In the genomic region with DNA sequence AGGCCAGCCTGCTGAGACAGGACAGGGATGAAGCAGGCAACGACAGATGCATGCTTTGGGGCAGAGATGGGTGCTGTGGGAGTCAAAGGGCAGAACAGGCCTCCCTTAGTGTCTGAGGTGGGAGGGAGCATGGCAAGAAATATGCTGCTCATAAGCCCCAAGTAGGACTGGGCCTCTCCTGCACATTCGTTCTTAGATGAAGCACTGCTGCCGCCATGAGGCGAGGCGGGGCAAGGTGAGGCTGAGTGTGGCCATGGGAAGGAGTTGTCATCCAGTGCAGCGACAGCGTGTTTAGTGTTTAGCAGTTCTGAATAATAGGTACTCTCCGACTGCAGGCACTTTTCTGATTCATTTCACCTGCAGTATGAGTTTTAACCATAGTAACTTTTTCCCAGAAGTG, we compare ENCODE assay signal across 9 mouse cellular contexts. TPM values are rescaled to one million over a fixed set of nuclear protein-coding genes. Genes with fewer than 3 reads are reported as not detected.
DNase-seq lines count a peak whose midpoint lies in the region; ATAC-seq and TF ChIP-seq lines count a peak whose summit lies in the region.
"Had no signal": no experiment of that assay in that cellular context is flagged by ENCODE, and none has a peak within 500 bp of the region (broad histone marks: within the 10 kb centered on the region; RNA-seq: fewer than 3 reads in every experiment).

No protein-coding gene starts in this region.

- no peak overlapping the region for H3K9ac ChIP-seq in intestine, postnatal 0 days (ENCODE audit: low read depth, low read length)
- H3K9ac ChIP-seq: embryonic facial prominence, embryonic 13.5 days had no signal

- H3K36me3 ChIP-seq in intestine, postnatal 0 days (ENCODE audit: control insufficient read depth, insufficient read depth) = peaks cover 79% of the 10 kb centered on the region

- no peaks in the 10 kb centered on the region for H3K9me3 ChIP-seq in intestine, postnatal 0 days (ENCODE audit: control insufficient read depth)
- H3K9me3 ChIP-seq: embryonic facial prominence, embryonic 13.5 days had no signal

- ATAC-seq in intestine, postnatal 0 days = no peak

- no peak overlapping the region for H3K4me2 ChIP-seq in intestine, postnatal 0 days (replicated peaks; ENCODE audit: low read depth)
- H3K4me2 ChIP-seq: embryonic facial prominence, embryonic 13.5 days had no signal

- H3K4me3 ChIP-seq in intestine, postnatal 0 days (ENCODE audit: low read depth, low read length) = no peak overlapping the region
- H3K4me3 ChIP-seq: embryonic facial prominence, embryonic 13.5 days had no signal

- intact Hi-C loops in left cerebral cortex, postnatal 25 days (cut with DNase I) = no loop called here

- WGBS in intestine, postnatal 0 days = 70% methylated on average over 8 of the region's 8 CpGs

- H3K27me3 ChIP-seq in intestine, postnatal 0 days (replicated peaks; ENCODE audit: control insufficient read depth, insufficient read depth, low read length) = no peaks in the 10 kb centered on the region
- H3K27me3 ChIP-seq: embryonic facial prominence, embryonic 13.5 days had no signal

- H3K4me1 ChIP-seq in intestine, postnatal 0 days (replicated peaks; ENCODE audit: control insufficient read depth, insufficient read depth, low read length) = no peaks in the 10 kb centered on the region
- H3K4me1 ChIP-seq: embryonic facial prominence, embryonic 13.5 days had no signal

- DNase-seq in gastrocnemius, postnatal 10 days = peak; percentile 48
- DNase-seq in gastrocnemius, postnatal 25 days = no peak
- peak; percentile 8 to 33 for DNase-seq in thymus, postnatal 10 days (ENCODE audit: low spot score in 2 of 2)
- DNase-seq in thymus, postnatal 0 days (ENCODE audit: low spot score) = no peak
- DNase-seq in left cerebral cortex, postnatal 25 days (ENCODE audit: low spot score in 2 of 2) = peak; percentile 31 to 35
- peak; percentile 73 for DNase-seq in thymus, postnatal 4 days
- no peak for DNase-seq in adipocyte (ENCODE audit: low spot score)

- H3K27ac ChIP-seq in intestine, postnatal 0 days (ENCODE audit: low read depth, low read length) = no peak overlapping the region
- H3K27ac ChIP-seq: embryonic facial prominence, embryonic 13.5 days had no signal

- TF ChIP-seq CTCF in intestine, postnatal 0 days (IDR thresholded peaks at IDR 0.05; ENCODE audit: low read depth) = peak; percentile 58

RNA-seq across cellular contexts. Expression of a gene that starts 26.1 kb away (rescaled TPM):
- 10 to 100 TPM; 11.1 to 12.8 TPM for total RNA-seq in gastrocnemius, postnatal 10 days (2021)
- total RNA-seq in gastrocnemius, postnatal 25 days (2021) = 10 to 100 TPM in 1 of 2 experiments, 1 to 10 TPM in 1; 8.7 to 11.4 TPM
- 10.2 and 12.2 TPM in 2 replicates for polyA plus RNA-seq in thymus, postnatal 0 days (2015; fragmentation: Nextera tagmentation; extraction: Ambion mirVana)
- 5.7 and 5.8 TPM in 2 replicates for polyA plus RNA-seq in intestine, postnatal 0 days (2015; fragmentation: Nextera tagmentation; extraction: Ambion mirVana)
- total RNA-seq in left cerebral cortex, postnatal 25 days (2021) = 10 to 100 TPM; 34.5 to 35.7 TPM

RNA-seq across cellular contexts. Expression of a gene that starts 31.4 kb away (rescaled TPM):
- total RNA-seq in gastrocnemius, postnatal 10 days (2021) = under 1 TPM; 0.38 to 0.52 TPM
- under 1 TPM in 1 of 2 experiments, not detected in 1; 0.18 TPM for total RNA-seq in gastrocnemius, postnatal 25 days (2021)
- 3.4 and 9.2 TPM in 2 replicates for polyA plus RNA-seq in thymus, postnatal 0 days (2015; fragmentation: Nextera tagmentation; extraction: Ambion mirVana)
- polyA plus RNA-seq in intestine, postnatal 0 days (2015; fragmentation: Nextera tagmentation; extraction: Ambion mirVana) = 1.7 and 2.0 TPM in 2 replicates
- under 1 TPM in 1 of 2 experiments, not detected in 1; 0.37 TPM for total RNA-seq in left cerebral cortex, postnatal 25 days (2021)

RNA-seq across cellular contexts. Expression of a gene that starts 53.3 kb away (rescaled TPM):
- 1 to 10 TPM; 7.4 to 8.1 TPM for total RNA-seq in gastrocnemius, postnatal 10 days (2021)
- 1 to 10 TPM; 2.1 to 2.6 TPM for total RNA-seq in gastrocnemius, postnatal 25 days (2021)
- 1.3 and 1.4 TPM in 2 replicates for polyA plus RNA-seq in thymus, postnatal 0 days (2015; fragmentation: Nextera tagmentation; extraction: Ambion mirVana)
- polyA plus RNA-seq in intestine, postnatal 0 days (2015; fragmentation: Nextera tagmentation; extraction: Ambion mirVana) = 151 and 152 TPM in 2 replicates
- 1 to 10 TPM in 1 of 2 experiments, under 1 TPM in 1; 0.71 to 1.1 TPM for total RNA-seq in left cerebral cortex, postnatal 25 days (2021)

Comparison
In these comparisons a context has a peak if more than half of its experiments do, and no peak if none do; other contexts are left out.
1. DNase-seq: peak in gastrocnemius, postnatal 10 days (single experiment), thymus, postnatal 10 days (2 of 2), left cerebral cortex, postnatal 25 days (2 of 2) and thymus, postnatal 4 days (single experiment); none in gastrocnemius, postnatal 25 days (single experiment), thymus, postnatal 0 days (single experiment) and adipocyte (single experiment).